Mouse (Mus musculus) cortical plate, adult 2 months (tissue): Measurements from ENCODE around the gene Furin.

Source experiments
- CTCF ChIP-seq: fragments of 200-500 bp; IDR thresholded peaks from 2 replicates; pipeline ENCODE4 v1.5.1; 2011; ENCODE audit warnings: mild to moderate bottlenecking, control low read depth, low read length; ENCODE audit not compliant: insufficient read depth; ENCODE audit errors: extremely low read depth
- POLR2A ChIP-seq: fragments of 200-500 bp; IDR thresholded peaks from 2 replicates; pipeline ENCODE4 v1.6.1; 2011; ENCODE audit warnings: mild to moderate bottlenecking, low read length, control low read depth; ENCODE audit not compliant: insufficient read depth; ENCODE audit errors: extremely low read depth

- TF ChIP-seq CTCF (no peak), POLR2A (no peak)
Measured at GRCm38 (mm10) chr7:80365759-80366158, 39.5 kb downstream of the Furin start.
